Mouse (Mus musculus): ENCODE results near the gene Hs6st1. TPM values are rescaled to one million over a fixed set of nuclear protein-coding genes. Genes with fewer than 3 reads are reported as not detected.
"Not testable (repeated sequence)": the region's sequence is repeated elsewhere in the genome, so short reads cannot be mapped to it uniquely, and the experiment has no call there.

The Hs6st1 gene
- polyA plus RNA-seq (2015; fragmentation: Nextera tagmentation; extraction: Ambion mirVana): 3.7 and 4.3 TPM in 2 replicates

DNA sequence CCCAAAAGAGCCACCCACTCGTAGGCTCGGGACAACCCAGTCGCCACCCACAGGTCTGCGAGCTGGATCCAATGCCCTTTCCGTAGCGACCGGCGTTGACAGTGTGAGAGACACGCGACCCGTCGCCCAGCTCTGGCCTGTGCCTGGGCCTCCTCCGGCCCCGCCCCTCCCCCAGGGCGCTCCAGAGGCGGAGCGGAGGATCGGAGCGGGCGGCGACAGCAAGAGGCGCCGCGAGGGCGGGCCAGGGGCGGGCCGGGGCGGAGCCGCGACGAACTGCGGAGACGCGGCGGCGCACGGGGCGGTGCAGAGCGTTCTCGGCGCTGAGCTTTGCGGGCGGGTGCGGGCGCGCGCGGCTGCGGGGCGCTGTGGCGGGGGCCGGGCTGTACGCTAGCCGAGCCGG, at the start of gene Hs6st1:
TSS of gene Hs6st1 (plus strand) at position 325 of the 400 bp plus-strand sequence.
- H3K27me3 ChIP-seq (replicated peaks; ENCODE audit: control insufficient read depth, insufficient read depth, low read length): no peaks in the 10 kb centered on the region
- ATAC-seq: peak; percentile 91
- peak within 1 kb of the TSS; percentile 83 for H3K9ac ChIP-seq (ENCODE audit: low read depth, low read length)
- no peaks in the 10 kb centered on the region for H3K36me3 ChIP-seq (ENCODE audit: control insufficient read depth, insufficient read depth, low read length)
- peak within 1 kb of the TSS; percentile 87 for H3K4me2 ChIP-seq (ENCODE audit: low read depth, low read length)
- no peaks in the 10 kb centered on the region for H3K9me3 ChIP-seq (ENCODE audit: control insufficient read depth, low read length)
- H3K27ac ChIP-seq (ENCODE audit: low read length): peak within 1 kb of the TSS; percentile 87
- 0% methylated on average over 42 of the region's 55 CpGs for WGBS
- H3K4me3 ChIP-seq (ENCODE audit: low read length): peak within 1 kb of the TSS; percentile 80
- peaks cover 57% of the 10 kb centered on the region for H3K4me1 ChIP-seq (ENCODE audit: control insufficient read depth, insufficient read depth, low read length)

DNA sequence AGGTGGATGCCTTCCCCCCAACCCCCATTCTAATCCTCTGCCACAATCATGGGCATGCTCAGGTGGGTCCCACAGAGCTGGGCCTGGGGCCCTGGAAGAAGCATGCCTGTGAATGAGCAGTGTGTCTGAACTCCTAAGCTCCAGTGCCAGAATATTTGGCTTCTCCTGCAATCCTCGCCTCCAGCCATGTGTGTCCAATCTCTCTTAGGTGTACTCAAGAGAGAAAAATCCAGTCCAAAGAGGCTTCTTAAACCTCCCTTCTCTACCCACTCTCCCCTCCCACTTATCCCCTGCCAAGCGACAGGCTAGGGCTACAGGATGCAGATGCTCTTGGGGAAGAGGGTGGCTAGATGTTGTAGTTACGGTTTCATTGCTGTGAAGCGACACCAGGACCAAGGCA, 49.6 kb upstream of the Hs6st1 start:
- no peaks in the 10 kb centered on the region for H3K36me3 ChIP-seq (ENCODE audit: control insufficient read depth, insufficient read depth, low read length)
- no peaks in the 10 kb centered on the region for H3K9me3 ChIP-seq (ENCODE audit: control insufficient read depth, low read length)
- no peak overlapping the region for H3K27ac ChIP-seq (ENCODE audit: low read length)
- 83% methylated on average over 4 of the region's 4 CpGs for WGBS
- peaks cover 14% of the 10 kb centered on the region for H3K4me1 ChIP-seq (ENCODE audit: control insufficient read depth, insufficient read depth, low read length)
- H3K9ac ChIP-seq (ENCODE audit: low read depth, low read length): no peak overlapping the region
- H3K4me3 ChIP-seq (ENCODE audit: low read length): no peak overlapping the region
- H3K27me3 ChIP-seq (replicated peaks; ENCODE audit: control insufficient read depth, insufficient read depth, low read length): no peaks in the 10 kb centered on the region
- no peak for ATAC-seq
- H3K4me2 ChIP-seq (ENCODE audit: low read depth, low read length): no peak overlapping the region

DNA sequence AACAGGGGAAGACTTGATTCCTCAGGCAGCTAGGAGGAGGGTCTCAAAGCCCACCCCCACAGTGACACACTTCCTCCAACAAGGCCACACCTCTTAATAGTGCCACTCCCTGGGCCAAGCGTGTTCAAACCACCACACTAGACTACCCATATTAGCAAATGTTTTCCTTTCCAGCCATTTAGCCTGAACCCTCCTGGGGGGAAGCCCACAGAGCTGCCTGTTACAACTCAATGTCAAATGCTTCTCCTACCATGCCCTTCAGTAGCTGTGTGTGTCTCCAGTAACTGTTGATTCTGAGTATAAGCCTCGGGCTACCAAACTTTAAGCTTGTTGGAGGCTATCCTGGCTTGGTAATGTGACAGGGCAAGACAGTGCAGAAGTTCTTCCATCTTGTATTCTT, 49.0 kb upstream of the Hs6st1 start:
- H3K27me3 ChIP-seq (replicated peaks; ENCODE audit: control insufficient read depth, insufficient read depth, low read length): no peaks in the 10 kb centered on the region
- H3K9me3 ChIP-seq (ENCODE audit: control insufficient read depth, low read length): no peaks in the 10 kb centered on the region
- 87% methylated on average over 2 of the region's 2 CpGs for WGBS
- H3K9ac ChIP-seq (ENCODE audit: low read depth, low read length): no peak overlapping the region
- no peak overlapping the region for H3K4me2 ChIP-seq (ENCODE audit: low read depth, low read length)
- no peak for ATAC-seq
- peaks cover 11% of the 10 kb centered on the region for H3K4me1 ChIP-seq (ENCODE audit: control insufficient read depth, insufficient read depth, low read length)
- no peaks in the 10 kb centered on the region for H3K36me3 ChIP-seq (ENCODE audit: control insufficient read depth, insufficient read depth, low read length)
- no peak overlapping the region for H3K27ac ChIP-seq (ENCODE audit: low read length)
- H3K4me3 ChIP-seq (ENCODE audit: low read length): no peak overlapping the region

DNA sequence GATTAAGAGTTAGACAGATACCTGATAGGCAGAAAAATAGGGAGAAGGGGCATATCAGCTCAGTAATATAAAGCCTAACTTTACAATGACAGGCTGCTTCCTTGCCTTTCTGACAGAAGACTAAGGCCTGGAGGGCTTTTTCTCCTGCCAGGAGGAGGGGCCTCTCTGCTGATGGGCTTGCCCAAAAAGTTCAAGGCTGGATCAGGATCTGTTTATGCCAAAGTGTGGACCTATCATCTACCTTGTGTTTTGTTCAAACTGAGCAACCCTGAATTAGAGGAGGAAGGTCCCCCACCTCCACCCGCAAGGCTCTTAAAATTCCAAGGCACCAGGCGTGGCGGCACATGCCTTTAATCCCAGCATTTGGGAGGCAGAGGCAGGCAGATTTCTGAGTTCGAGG, 47.9 kb upstream of the Hs6st1 start:
- H3K9me3 ChIP-seq (ENCODE audit: control insufficient read depth, low read length): no peaks in the 10 kb centered on the region
- H3K36me3 ChIP-seq (ENCODE audit: control insufficient read depth, insufficient read depth, low read length): no peaks in the 10 kb centered on the region
- no peak overlapping the region for H3K9ac ChIP-seq (ENCODE audit: low read depth, low read length)
- 88% methylated on average over 4 of the region's 4 CpGs for WGBS
- H3K27me3 ChIP-seq (replicated peaks; ENCODE audit: control insufficient read depth, insufficient read depth, low read length): no peaks in the 10 kb centered on the region
- H3K4me1 ChIP-seq (ENCODE audit: control insufficient read depth, insufficient read depth, low read length): peaks cover 11% of the 10 kb centered on the region
- H3K4me2 ChIP-seq (ENCODE audit: low read depth, low read length): no peak overlapping the region
- no peak for ATAC-seq
- no peak overlapping the region for H3K4me3 ChIP-seq (ENCODE audit: low read length)
- no peak overlapping the region for H3K27ac ChIP-seq (ENCODE audit: low read length)

DNA sequence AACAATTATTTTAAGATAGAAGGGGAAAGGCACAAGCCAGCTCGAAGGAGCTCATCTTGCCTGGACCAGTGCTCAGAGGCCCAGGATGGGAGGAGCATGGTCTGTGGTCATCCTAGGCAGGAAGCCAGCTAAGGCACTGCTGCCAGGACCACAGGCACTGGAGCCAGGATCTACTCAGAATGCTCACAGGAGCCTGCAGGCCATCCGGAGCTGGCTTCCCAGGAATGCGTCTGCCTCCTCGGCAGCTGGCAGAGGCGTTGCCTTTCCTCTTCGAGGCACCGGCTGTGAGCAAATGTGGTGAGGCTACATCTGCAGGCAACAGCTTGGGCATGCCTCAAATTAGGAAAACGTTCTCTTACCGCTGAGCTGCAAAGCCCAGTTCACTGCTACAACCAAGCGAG, 37.8 kb upstream of the Hs6st1 start:
- H3K9ac ChIP-seq (ENCODE audit: low read depth, low read length): no peak overlapping the region
- no peaks in the 10 kb centered on the region for H3K27me3 ChIP-seq (replicated peaks; ENCODE audit: control insufficient read depth, insufficient read depth, low read length)
- no peak overlapping the region for H3K27ac ChIP-seq (ENCODE audit: low read length)
- H3K9me3 ChIP-seq (ENCODE audit: control insufficient read depth, low read length): no peaks in the 10 kb centered on the region
- no peaks in the 10 kb centered on the region for H3K36me3 ChIP-seq (ENCODE audit: control insufficient read depth, insufficient read depth, low read length)
- WGBS: 28% methylated on average over 10 of the region's 10 CpGs
- no peaks in the 10 kb centered on the region for H3K4me1 ChIP-seq (ENCODE audit: control insufficient read depth, insufficient read depth, low read length)
- peak; percentile 50; the same call in 1 of the 2 replicates for ATAC-seq
- no peak overlapping the region for H3K4me3 ChIP-seq (ENCODE audit: low read length)
- H3K4me2 ChIP-seq (ENCODE audit: low read depth, low read length): no peak overlapping the region

DNA sequence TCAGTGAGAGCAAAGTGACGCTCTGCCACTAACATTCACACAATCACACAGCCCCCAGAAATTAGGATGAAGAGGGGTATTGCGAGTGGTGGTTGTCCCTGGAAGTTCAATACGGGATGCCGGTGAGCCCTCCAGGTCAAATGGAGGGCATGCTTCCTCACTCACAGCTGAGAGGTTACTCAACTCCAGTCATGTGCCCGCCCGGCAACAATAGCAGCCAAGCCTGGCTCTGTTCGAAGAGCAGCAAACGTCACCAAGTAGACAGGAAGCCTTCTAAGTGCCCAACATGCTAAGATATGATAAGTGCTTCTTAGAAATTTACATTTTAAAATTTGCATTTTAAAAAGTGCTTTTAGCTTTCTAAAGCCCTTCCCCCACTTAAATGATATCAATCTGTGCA, 29.4 kb upstream of the Hs6st1 start:
- no peaks in the 10 kb centered on the region for H3K4me1 ChIP-seq (ENCODE audit: control insufficient read depth, insufficient read depth, low read length)
- H3K4me2 ChIP-seq (ENCODE audit: low read depth, low read length): no peak overlapping the region
- H3K4me3 ChIP-seq (ENCODE audit: low read length): no peak overlapping the region
- H3K9me3 ChIP-seq (ENCODE audit: control insufficient read depth, low read length): no peaks in the 10 kb centered on the region
- no peak overlapping the region for H3K27ac ChIP-seq (ENCODE audit: low read length)
- H3K36me3 ChIP-seq (ENCODE audit: control insufficient read depth, insufficient read depth, low read length): no peaks in the 10 kb centered on the region
- no peak overlapping the region for H3K9ac ChIP-seq (ENCODE audit: low read depth, low read length)
- ATAC-seq: no peak
- 89% methylated on average over 8 of the region's 8 CpGs for WGBS
- no peaks in the 10 kb centered on the region for H3K27me3 ChIP-seq (replicated peaks; ENCODE audit: control insufficient read depth, insufficient read depth, low read length)

DNA sequence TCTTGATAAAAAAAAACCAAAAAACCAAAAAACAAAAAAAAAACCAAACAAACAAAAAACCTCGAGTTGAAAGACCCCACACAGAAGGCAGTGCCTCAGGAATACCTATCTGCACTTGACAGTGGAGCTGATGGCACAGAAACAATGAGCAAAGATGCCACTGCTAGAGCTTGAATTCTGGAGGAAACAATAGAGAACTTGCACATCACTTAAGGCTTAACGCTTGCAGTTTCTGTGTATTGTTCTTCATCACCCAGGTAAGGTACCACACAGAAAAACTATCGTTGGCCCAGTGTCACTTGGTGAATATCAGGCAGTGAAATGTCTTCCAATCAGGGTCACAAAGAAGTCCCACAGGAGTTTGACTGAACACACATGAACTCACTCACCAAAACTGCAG, 26.1 kb upstream of the Hs6st1 start:
- Histone ChIP-seq H3K27ac (ENCODE audit: low read length) (no peak overlapping the region), H3K9ac (ENCODE audit: low read depth, low read length) (no peak overlapping the region), H3K27me3 (replicated peaks; ENCODE audit: control insufficient read depth, insufficient read depth, low read length) (no peaks in the 10 kb centered on the region), H3K36me3 (ENCODE audit: control insufficient read depth, insufficient read depth, low read length) (no peaks in the 10 kb centered on the region), H3K9me3 (ENCODE audit: control insufficient read depth, low read length) (no peaks in the 10 kb centered on the region), H3K4me2 (ENCODE audit: low read depth, low read length) (no peak overlapping the region), H3K4me3 (ENCODE audit: low read length) (no peak overlapping the region), H3K4me1 (ENCODE audit: control insufficient read depth, insufficient read depth, low read length) (no peaks in the 10 kb centered on the region)
- no peak for ATAC-seq
- 79% methylated on average over 3 of the region's 3 CpGs for WGBS

DNA sequence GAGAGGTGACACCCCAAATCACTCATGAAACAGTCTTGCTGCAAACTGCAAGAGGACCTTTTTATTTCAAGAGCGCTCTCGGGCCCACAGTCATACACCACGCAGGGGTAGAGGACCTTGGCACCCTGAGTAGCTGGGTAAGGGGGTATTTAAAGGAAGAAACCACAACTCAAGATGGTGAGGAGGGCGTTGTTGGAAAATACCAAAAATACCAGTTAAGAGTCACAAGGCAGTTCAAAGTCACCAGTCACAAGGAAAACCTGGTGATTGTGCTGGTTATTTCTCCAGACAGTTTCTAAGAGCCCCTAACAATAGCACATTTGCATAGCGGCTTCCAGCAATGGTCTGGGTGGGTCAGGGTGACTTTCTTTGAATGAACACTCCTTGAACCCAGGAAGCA, 24.4 kb upstream of the Hs6st1 start:
- 98% methylated on average over 5 of the region's 5 CpGs for WGBS

DNA sequence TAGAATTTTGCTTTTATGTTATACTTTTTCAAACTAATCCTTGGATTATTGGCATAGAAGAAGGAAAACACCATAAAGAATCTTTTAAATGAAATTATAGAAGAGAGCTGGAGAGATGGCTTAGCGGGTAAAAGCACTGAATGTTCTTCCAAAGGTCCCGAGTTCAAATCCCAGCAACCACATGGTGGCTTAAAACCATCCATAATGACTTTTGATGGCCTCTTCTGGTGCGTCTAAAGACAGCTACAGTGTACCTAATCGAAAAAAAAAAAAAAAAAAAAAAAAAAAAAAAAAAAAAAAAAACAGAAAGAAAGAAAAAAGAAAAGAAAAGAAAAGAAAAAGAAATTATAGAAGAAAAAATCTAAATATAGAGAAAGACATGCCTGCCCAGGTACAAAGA, 23.9 kb upstream of the Hs6st1 start:
- no peak for ATAC-seq
- Histone ChIP-seq H3K27ac (ENCODE audit: low read length) (no peak overlapping the region), H3K4me3 (ENCODE audit: low read length) (no peak overlapping the region), H3K27me3 (replicated peaks; ENCODE audit: control insufficient read depth, insufficient read depth, low read length) (no peaks in the 10 kb centered on the region), H3K4me1 (ENCODE audit: control insufficient read depth, insufficient read depth, low read length) (no peaks in the 10 kb centered on the region), H3K9ac (ENCODE audit: low read depth, low read length) (no peak overlapping the region), H3K36me3 (ENCODE audit: control insufficient read depth, insufficient read depth, low read length) (no peaks in the 10 kb centered on the region), H3K4me2 (ENCODE audit: low read depth, low read length) (no peak overlapping the region), H3K9me3 (ENCODE audit: control insufficient read depth, low read length) (no peaks in the 10 kb centered on the region)
- 90% methylated on average over 4 of the region's 4 CpGs for WGBS

More for the DNA sequence above, 24.4 kb upstream of the Hs6st1 start:
- H3K4me3 ChIP-seq (ENCODE audit: low read length); H3K9me3 ChIP-seq (ENCODE audit: control insufficient read depth, low read length); H3K4me1 ChIP-seq (ENCODE audit: control insufficient read depth, insufficient read depth, low read length); H3K27ac ChIP-seq (ENCODE audit: low read length); H3K4me2 ChIP-seq (ENCODE audit: low read depth, low read length); H3K36me3 ChIP-seq (ENCODE audit: control insufficient read depth, insufficient read depth, low read length); H3K9ac ChIP-seq (ENCODE audit: low read depth, low read length); ATAC-seq; H3K27me3 ChIP-seq (replicated peaks; ENCODE audit: control insufficient read depth, insufficient read depth, low read length): not testable (repeated sequence)

DNA sequence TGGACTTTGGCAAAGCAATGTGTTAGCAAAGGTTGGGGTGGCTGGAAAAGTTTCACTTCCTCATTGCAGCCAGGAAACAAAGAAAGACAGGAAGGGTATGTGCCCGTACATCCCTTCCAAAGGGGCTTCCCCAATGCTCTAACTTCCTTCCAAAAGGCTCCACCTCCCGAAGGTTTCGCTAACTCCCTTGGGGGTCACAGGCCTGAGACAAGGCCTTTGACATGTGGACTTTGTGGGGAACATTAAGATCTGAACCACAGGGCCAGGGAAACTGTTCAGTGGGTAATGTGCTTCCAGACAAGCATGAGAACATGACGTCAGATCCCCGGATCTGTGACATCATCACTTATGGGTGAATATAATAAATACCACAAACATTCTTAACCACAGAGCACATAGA, 15.5 kb upstream of the Hs6st1 start:
- H3K4me3 ChIP-seq (ENCODE audit: low read length): no peak overlapping the region
- 82% methylated on average over 5 of the region's 5 CpGs for WGBS

More for the DNA sequence above, 15.5 kb upstream of the Hs6st1 start:
- no peaks in the 10 kb centered on the region for H3K27me3 ChIP-seq (replicated peaks; ENCODE audit: control insufficient read depth, insufficient read depth, low read length)
- no peak overlapping the region for H3K9ac ChIP-seq (ENCODE audit: low read depth, low read length)
- no peak overlapping the region for H3K27ac ChIP-seq (ENCODE audit: low read length)
- H3K4me2 ChIP-seq (ENCODE audit: low read depth, low read length): no peak overlapping the region
- H3K4me1 ChIP-seq (ENCODE audit: control insufficient read depth, insufficient read depth, low read length): no peaks in the 10 kb centered on the region
- ATAC-seq: no peak
- no peaks in the 10 kb centered on the region for H3K36me3 ChIP-seq (ENCODE audit: control insufficient read depth, insufficient read depth, low read length)
- H3K9me3 ChIP-seq (ENCODE audit: control insufficient read depth, low read length): no peaks in the 10 kb centered on the region

Data from intestine, embryonic 16.5 days (tissue).